Mouse (Mus musculus): ENCODE measurements around the gene Tent4a. TPM values are rescaled to one million over a fixed set of nuclear protein-coding genes. Genes with fewer than 3 reads are reported as not detected.

Gene Tent4a
- polyA plus RNA-seq, 1 experiment: 16.7 TPM

- 61% methylated on average over 4 of the region's 4 CpGs for WGBS
- H3K27me3 ChIP-seq (replicated peaks; ENCODE audit: control insufficient read depth, insufficient read depth, low read length): no peaks in the 10 kb centered on the region
- H3K4me1 ChIP-seq (ENCODE audit: control insufficient read depth, insufficient read depth, low read length): peaks cover 16% of the 10 kb centered on the region; the same call in 1 of the 2 replicates
- peak overlapping the region; percentile 94 for H3K27ac ChIP-seq (ENCODE audit: insufficient read depth, low read depth, low read length)
- H3K36me3 ChIP-seq (ENCODE audit: control insufficient read depth, insufficient read depth, low read length): no peaks in the 10 kb centered on the region
- TF ChIP-seq POLR2A (IDR thresholded peaks at IDR 0.05; ENCODE audit: low read depth, low read length) (no peak), CTCF (conservative IDR thresholded peaks at IDR 0.05; ENCODE audit: insufficient read depth, insufficient read length, low read depth, low read length) (no peak)
- no peak for DNase-seq
- no peak overlapping the region for H3K4me3 ChIP-seq (ENCODE audit: insufficient read depth, low read depth, low read length)
Measured at GRCm38 (mm10) chr13:69536021-69536420, 1.6 kb upstream of the Tent4a start.

GRCm38 (mm10) chr13:69534654-69535551 lies 486 bp upstream of the Tent4a start:
- no peaks in the 10 kb centered on the region for H3K36me3 ChIP-seq (ENCODE audit: control insufficient read depth, insufficient read depth, low read length)
- WGBS: under 1% methylated on average over 82 of the region's 86 CpGs

GRCm38 (mm10) chr13:69533405-69534333 lies 748 bp downstream of the Tent4a start, which contains the start of gene Nsun2:
Nsun2 (plus strand) TSS chr13:69533746.
- Histone ChIP-seq H3K27ac (ENCODE audit: insufficient read depth, low read depth, low read length) (peak within 1 kb of the TSS; percentile 79), H3K4me3 (ENCODE audit: insufficient read depth, low read depth, low read length) (peak within 1 kb of the TSS; percentile 87), H3K36me3 (ENCODE audit: control insufficient read depth, insufficient read depth, low read length) (no peaks in the 10 kb centered on the region), H3K4me1 (ENCODE audit: control insufficient read depth, insufficient read depth, low read length) (peaks cover 30% of the 10 kb centered on the region; the same call in 1 of the 2 replicates), H3K27me3 (replicated peaks; ENCODE audit: control insufficient read depth, insufficient read depth, low read length) (no peaks in the 10 kb centered on the region)
- DNase-seq: peak; percentile 59
- WGBS: 7% methylated on average over 155 of the region's 155 CpGs
- TF ChIP-seq CTCF (conservative IDR thresholded peaks at IDR 0.05; ENCODE audit: insufficient read depth, insufficient read length, low read depth, low read length) (no peak), POLR2A (IDR thresholded peaks at IDR 0.05; ENCODE audit: low read depth, low read length) (no peak)

More at GRCm38 (mm10) chr13:69534654-69535551, 486 bp upstream of the Tent4a start:
- peaks cover 25% of the 10 kb centered on the region; the same call in 1 of the 2 replicates for H3K4me1 ChIP-seq (ENCODE audit: control insufficient read depth, insufficient read depth, low read length)
- H3K4me3 ChIP-seq (ENCODE audit: insufficient read depth, low read depth, low read length): peak overlapping the region; percentile 89
- peak overlapping the region; percentile 94 for H3K27ac ChIP-seq (ENCODE audit: insufficient read depth, low read depth, low read length)
- peak; percentile 64 for TF ChIP-seq POLR2A (IDR thresholded peaks at IDR 0.05; ENCODE audit: low read depth, low read length)
- TF ChIP-seq CTCF (conservative IDR thresholded peaks at IDR 0.05; ENCODE audit: insufficient read depth, insufficient read length, low read depth, low read length): no peak
- H3K27me3 ChIP-seq (replicated peaks; ENCODE audit: control insufficient read depth, insufficient read depth, low read length): no peaks in the 10 kb centered on the region
- DNase-seq: peak; percentile 99

- no peak for DNase-seq
- TF ChIP-seq POLR2A (IDR thresholded peaks at IDR 0.05; ENCODE audit: low read depth, low read length) (no peak), CTCF (conservative IDR thresholded peaks at IDR 0.05; ENCODE audit: insufficient read depth, insufficient read length, low read depth, low read length) (no peak)
- 5% methylated on average over 9 of the region's 9 CpGs for WGBS
- H3K27ac ChIP-seq (ENCODE audit: insufficient read depth, low read depth, low read length): no peak overlapping the region
- peak overlapping the region; percentile 87 for H3K4me3 ChIP-seq (ENCODE audit: insufficient read depth, low read depth, low read length)
- no peaks in the 10 kb centered on the region for H3K27me3 ChIP-seq (replicated peaks; ENCODE audit: control insufficient read depth, insufficient read depth, low read length)
- peaks cover 36% of the 10 kb centered on the region; the same call in 1 of the 2 replicates for H3K4me1 ChIP-seq (ENCODE audit: control insufficient read depth, insufficient read depth, low read length)
- no peaks in the 10 kb centered on the region for H3K36me3 ChIP-seq (ENCODE audit: control insufficient read depth, insufficient read depth, low read length)
Measured at GRCm38 (mm10) chr13:69532893-69533404, 1.5 kb downstream of the Tent4a start.

GRCm38 (mm10) chr13:69532101-69532892 lies 2.1 kb downstream of the Tent4a start:
- peak overlapping the region; percentile 39 for H3K27ac ChIP-seq (ENCODE audit: insufficient read depth, low read depth, low read length)
- H3K4me3 ChIP-seq (ENCODE audit: insufficient read depth, low read depth, low read length): peak overlapping the region; percentile 87
- H3K27me3 ChIP-seq (replicated peaks; ENCODE audit: control insufficient read depth, insufficient read depth, low read length): no peaks in the 10 kb centered on the region
- peak; percentile 63 for DNase-seq
- no peak for TF ChIP-seq POLR2A (IDR thresholded peaks at IDR 0.05; ENCODE audit: low read depth, low read length)
- no peak for TF ChIP-seq CTCF (conservative IDR thresholded peaks at IDR 0.05; ENCODE audit: insufficient read depth, insufficient read length, low read depth, low read length)
- peaks cover 36% of the 10 kb centered on the region; the same call in 1 of the 2 replicates for H3K4me1 ChIP-seq (ENCODE audit: control insufficient read depth, insufficient read depth, low read length)
- WGBS: 14% methylated on average over 14 of the region's 14 CpGs
- H3K36me3 ChIP-seq (ENCODE audit: control insufficient read depth, insufficient read depth, low read length): no peaks in the 10 kb centered on the region

- no peak for TF ChIP-seq CTCF (conservative IDR thresholded peaks at IDR 0.05; ENCODE audit: insufficient read depth, insufficient read length, low read depth, low read length)
- TF ChIP-seq POLR2A (IDR thresholded peaks at IDR 0.05; ENCODE audit: low read depth, low read length): no peak
- peak overlapping the region; percentile 49; the same call in 1 of the 2 replicates for H3K27ac ChIP-seq (ENCODE audit: insufficient read depth, low read depth, low read length)
- no peak for DNase-seq
- peaks cover 38% of the 10 kb centered on the region for H3K4me1 ChIP-seq (ENCODE audit: control insufficient read depth, insufficient read depth, low read length)
- WGBS: 32% methylated on average over 6 of the region's 6 CpGs
- no peaks in the 10 kb centered on the region for H3K27me3 ChIP-seq (replicated peaks; ENCODE audit: control insufficient read depth, insufficient read depth, low read length)
- H3K36me3 ChIP-seq (ENCODE audit: control insufficient read depth, insufficient read depth, low read length): no peaks in the 10 kb centered on the region
- peak overlapping the region; percentile 87 for H3K4me3 ChIP-seq (ENCODE audit: insufficient read depth, low read depth, low read length)
Measured at GRCm38 (mm10) chr13:69531431-69531830, 3.0 kb downstream of the Tent4a start.

All from kidney, adult 2 months (tissue).